Mouse (Mus musculus) telencephalon, adult 2 months (tissue): ENCODE results near the gene March10.

Experiments used
- DNase-seq: peaks from one replicate; pipeline ENCODE4 v3.0.0-alpha.2; 2011; ENCODE audit warnings: low read depth, low spot score

The March10 gene

GRCm38 (mm10) chr11:105312972-105313632, 143.4 kb downstream of the March10 start:
- DNase-seq, result no peak

DNA sequence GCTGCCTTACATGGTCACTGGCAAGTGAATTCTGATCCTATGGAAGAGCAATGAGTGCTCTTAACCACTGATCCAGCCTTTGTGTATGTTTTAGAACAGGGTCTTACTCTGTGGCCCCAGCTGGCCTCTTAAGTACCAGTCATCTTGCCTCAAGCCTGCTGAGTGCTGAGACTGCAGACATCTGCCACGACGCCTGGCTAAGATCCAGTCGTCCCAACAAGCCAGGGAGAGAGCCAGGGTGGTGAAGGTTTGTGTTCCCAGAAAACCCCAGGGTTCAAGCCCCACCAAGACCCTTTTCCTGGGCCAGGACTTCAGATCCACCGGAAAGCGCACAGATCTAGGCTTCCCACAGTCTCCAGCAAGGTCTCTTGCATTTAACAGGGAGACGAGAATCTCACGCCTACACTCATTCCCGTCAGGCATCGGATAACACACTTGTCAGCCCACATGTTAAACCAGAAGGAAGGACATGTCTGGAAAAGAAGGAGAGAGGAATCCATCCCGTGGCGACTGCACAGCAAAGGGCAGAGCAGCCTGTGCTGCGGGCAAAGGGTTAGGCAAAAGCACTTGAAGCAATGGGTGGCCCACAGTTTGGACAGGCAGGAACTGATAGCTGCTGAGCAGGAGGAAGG, 144.1 kb downstream of the March10 start:
- DNase-seq, result no peak

- no peak for DNase-seq
Measured at GRCm38 (mm10) chr11:105311291-105311975, 145.1 kb downstream of the March10 start.
